Mouse (Mus musculus) c-Kit-positive CD71-negative TER-119-negative erythroid progenitor cells, embryonic 14.5 days (primary cell): ENCODE measurements around the gene Ptprm.

Experiments used
- DNase-seq: peaks from one replicate; pipeline ENCODE4 v3.0.0-alpha.2; 2013; ENCODE audit warnings: low read depth

Ptprm gene

GRCm38 (mm10) chr17:66979971-66980370 is 374.3 kb downstream of the Ptprm start:
- no peak for DNase-seq

- DNase-seq: no peak
Measured at GRCm38 (mm10) chr17:66976490-66976889, 377.8 kb downstream of the Ptprm start.

GRCm38 (mm10) chr17:66972976-66973375 is 381.3 kb downstream of the Ptprm start:
- DNase-seq: no peak

- DNase-seq: no peak
Measured at GRCm38 (mm10) chr17:66960986-66961385, 393.3 kb downstream of the Ptprm start.

- no peak for DNase-seq
Measured at GRCm38 (mm10) chr17:66960557-66960956, 393.7 kb downstream of the Ptprm start.

- DNase-seq: no peak
Measured at GRCm38 (mm10) chr17:66959815-66960214, 394.4 kb downstream of the Ptprm start.

DNA sequence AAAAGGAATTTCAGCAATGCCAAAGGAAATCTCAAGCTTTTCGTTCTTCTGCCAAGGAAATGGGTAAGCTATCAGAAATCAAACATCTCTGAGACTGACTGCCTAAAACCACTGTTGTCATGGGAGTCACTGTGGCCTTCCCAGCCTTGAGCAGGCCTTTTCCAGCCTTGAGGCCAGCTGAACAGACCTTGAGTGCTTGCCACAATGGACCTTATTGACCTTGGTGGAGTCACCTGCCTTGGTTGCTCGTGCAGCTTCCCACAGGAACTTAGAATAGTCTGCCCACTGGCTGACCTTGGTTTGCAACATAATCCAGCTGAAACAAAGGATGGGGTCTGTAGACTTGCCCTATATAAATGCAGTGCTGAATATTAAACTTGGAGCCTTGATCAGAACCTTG is 395.5 kb downstream of the Ptprm start:
- DNase-seq: no peak

GRCm38 (mm10) chr17:66944498-66944897 is 409.8 kb downstream of the Ptprm start:
- no peak for DNase-seq

DNA sequence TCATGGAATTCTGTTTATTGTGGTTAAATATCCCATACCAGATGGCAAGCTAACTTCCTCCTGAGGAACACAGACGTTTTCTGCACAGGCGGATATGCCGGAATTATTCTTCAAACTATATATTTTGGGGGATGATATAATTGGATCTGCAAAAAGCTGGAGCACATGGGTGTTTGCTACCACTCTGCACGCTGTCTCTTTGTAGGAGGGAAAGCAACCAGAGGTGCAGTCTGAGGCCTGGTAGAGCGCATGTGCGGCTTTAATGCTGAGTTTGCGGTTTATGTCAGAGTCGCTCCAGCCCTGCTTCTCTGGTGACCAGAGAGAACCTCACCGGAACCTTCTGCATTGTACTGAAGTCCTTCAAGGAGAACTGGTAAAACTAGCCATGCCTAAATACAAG is 410.7 kb downstream of the Ptprm start:
- DNase-seq: no peak

- DNase-seq: no peak
Measured at GRCm38 (mm10) chr17:66925611-66926010, 428.6 kb downstream of the Ptprm start.

DNA sequence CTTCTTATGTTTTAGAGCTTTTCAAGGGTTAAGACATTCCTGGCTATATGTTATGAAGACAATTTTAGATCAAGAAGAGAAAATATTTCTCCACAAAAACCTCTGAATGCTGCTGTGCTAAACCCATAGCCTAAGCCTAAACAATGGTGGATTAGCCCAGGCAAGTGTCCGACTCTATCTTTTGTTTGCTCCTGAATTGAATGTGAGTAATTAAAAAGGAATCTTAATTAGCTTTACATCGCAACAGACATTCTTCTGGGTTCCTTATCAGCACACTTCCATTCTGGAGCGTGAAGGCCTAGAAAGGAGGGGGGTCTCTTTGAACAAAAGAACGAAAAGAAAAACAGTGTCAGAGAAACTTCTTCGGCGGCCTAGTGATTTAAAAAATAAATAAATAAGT is 439.6 kb downstream of the Ptprm start:
- DNase-seq: no peak

DNA sequence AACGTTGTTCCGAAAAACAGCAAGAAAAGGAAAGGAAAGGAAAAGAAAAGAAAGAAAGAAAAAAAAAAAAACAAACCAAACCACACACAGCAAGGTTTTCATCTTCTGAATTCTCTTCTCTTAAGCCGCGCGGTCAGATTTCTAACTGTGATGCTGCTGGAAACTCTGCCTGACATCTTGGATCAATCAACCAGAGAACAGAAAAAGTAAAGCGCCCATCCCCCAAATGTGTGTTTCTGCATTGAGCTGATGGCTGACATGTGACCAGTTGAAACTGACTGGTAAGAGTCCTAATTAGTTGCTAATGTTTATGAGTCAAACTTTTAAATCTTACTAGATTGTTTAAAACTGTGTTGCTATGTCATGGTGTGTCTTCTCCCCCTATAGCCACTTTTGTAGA is 441.7 kb downstream of the Ptprm start:
- DNase-seq: no peak

GRCm38 (mm10) chr17:66912120-66912519 is 442.1 kb downstream of the Ptprm start:
- DNase-seq: no peak

DNA sequence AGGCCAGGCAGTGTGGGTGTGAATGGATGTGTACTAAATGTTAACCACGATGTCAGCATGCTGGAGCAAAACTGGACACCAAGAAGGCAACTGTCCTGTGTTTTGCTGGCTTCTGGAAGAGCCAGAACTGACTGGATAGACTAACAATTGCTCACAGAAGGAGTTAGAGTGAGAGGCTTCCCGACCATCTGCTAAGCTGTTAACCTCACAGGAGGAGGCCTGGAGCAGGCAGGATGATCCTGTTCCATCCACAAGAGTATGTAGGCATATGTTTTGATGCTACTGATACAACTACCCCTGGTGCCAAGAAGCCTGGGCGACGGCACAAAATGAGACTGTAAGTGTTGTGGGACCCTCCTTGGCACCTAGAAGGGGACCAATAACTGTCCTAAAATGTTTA is 444.4 kb downstream of the Ptprm start:
- DNase-seq: no peak

- no peak for DNase-seq
Measured at GRCm38 (mm10) chr17:66908921-66909320, 445.3 kb downstream of the Ptprm start.

GRCm38 (mm10) chr17:66894181-66894580 is 460.1 kb downstream of the Ptprm start:
- no peak for DNase-seq

GRCm38 (mm10) chr17:66891916-66892315 is 462.3 kb downstream of the Ptprm start:
- DNase-seq: no peak

DNA sequence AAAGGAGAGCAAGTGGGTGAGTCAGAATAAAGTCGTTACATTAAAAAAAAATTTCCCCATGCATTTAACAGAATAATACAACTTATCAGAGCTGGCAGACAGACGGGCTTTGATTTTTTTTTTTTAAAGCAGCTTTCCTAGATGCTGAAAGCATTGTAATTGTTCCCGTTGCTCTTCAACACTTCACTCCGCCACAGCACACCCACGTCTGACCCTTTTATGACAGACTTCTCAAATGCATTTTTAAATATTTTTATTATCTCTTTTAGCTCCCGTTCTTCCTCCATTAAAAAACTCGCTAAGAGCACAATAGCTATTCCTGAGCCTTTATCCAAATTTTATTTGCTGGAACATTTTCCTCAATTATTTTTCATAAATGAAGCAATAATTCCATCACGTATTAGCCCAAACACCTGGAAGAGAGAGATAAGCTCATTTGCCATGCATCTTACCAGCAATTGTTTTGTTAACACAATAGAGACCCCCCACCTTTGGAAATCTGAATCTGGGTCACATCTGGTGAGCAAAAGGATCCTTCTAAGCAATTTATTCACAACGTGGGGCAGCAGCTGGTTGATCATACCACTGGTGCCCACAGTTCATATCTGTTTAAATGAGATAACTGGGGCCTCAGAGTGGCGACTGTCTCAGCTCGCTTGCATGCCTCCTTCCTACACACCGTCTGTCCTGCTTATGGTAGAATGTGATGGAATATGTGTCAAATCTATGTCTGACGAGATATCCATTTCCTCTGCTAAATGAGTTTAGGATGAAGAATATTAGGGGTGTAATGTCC is 463.0 kb downstream of the Ptprm start:
- DNase-seq: no peak

GRCm38 (mm10) chr17:66882304-66882703 is 472.0 kb downstream of the Ptprm start:
- no peak for DNase-seq

DNA sequence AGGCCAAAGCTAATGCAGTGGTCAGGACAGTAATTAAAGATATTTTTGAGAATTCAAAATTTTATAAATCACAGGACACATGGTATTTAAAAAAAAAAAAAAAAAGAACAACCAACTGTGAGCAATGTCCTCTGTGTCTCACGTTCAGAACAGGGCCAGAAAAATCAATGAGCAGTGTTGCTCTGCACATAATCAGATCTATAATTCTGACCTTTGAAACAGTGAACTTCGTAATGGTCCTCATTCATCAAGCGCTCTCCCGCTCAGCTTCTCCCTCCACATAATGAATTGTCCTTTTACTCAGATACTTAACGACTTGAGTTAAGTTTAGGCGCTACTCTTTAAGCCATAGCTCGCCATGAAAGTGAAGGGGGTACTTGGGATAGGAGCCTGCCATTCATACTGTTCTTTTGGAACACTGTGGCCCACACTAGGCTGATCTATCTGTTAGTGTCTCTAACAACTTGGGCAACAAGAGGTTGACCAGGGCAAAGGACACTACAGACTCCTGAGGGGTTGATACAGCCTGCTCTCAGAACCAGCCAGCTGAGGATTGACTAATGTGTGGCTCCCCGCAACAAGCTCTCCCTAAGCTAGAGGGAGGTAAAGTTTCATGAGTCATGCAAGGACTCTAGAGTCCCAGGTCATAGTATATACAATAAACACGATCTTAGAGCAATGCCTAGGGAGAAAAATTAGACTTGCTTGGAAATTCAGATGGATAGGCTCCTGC is 473.1 kb downstream of the Ptprm start:
- no peak for DNase-seq

- DNase-seq: no peak
Measured at GRCm38 (mm10) chr17:66879151-66879550, 475.1 kb downstream of the Ptprm start.

DNA sequence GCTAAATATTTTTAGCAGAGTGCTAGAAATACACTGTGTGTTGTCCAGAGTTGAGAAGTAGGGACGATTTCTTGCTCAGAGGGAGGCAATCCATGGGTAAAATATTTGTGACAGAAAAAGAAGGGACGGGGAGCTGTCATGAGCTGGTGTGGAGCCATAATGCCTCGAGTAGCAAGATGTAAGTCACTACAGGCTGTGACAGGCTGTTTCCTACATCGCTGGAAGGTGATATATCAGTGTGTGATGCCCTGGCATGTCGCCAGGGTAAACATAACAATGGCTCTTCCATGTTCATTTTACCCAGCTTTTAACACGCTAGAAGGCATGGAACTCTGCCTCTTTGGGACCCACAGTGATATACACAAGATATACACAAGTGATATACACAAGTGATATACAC is 476.7 kb downstream of the Ptprm start:
- no peak for DNase-seq

- no peak for DNase-seq
Measured at GRCm38 (mm10) chr17:66874810-66875209, 479.4 kb downstream of the Ptprm start.

DNA sequence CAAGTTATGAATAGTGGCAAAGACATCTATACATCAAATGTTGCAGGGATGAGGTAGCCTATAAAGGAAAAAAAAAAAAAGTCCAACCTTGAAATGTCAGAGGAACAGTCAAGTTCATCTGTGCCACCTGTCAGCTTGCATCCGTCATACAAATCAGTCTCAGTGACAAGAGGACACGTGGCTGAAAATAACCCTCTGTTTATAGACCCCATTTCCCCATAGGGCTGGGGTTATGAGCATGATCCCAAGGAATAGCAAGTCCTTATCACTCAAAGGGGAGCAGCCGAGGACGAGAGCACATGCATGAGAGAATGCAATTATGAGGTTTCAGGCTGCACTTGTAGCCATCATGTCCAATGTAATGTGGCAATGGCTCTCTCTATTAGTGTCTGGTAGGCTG is 482.9 kb downstream of the Ptprm start:
- DNase-seq: no peak
